Mouse (Mus musculus) midbrain, embryonic 15.5 days (tissue): ENCODE results near the gene Pias3. TPM values are rescaled to one million over a fixed set of nuclear protein-coding genes. Genes with fewer than 3 reads are reported as not detected.
"Not testable (repeated sequence)": the region's sequence is repeated elsewhere in the genome, so short reads cannot be mapped to it uniquely, and the experiment has no call there.

Experiments used
- ATAC-seq: fragments of 200-750 bp; cut with Nextera tagmentation; replicated peaks from 2 replicates; pipeline ENCODE4 v1.8.0; 2017; ENCODE audit warnings: moderate TSS enrichment
- H3K27ac ChIP-seq: fragments of 300-500 bp; sonication (generic); 2 replicates; pipeline ENCODE4 v1.5.1; 2015; ENCODE audit warnings: mild to moderate bottlenecking, inconsistent platforms
- H3K27me3 ChIP-seq: fragments of 300-500 bp; sonication (generic); replicated peaks from 2 replicates; pipeline ENCODE4 v1.6.1; 2015; ENCODE audit warnings: inconsistent platforms
- H3K36me3 ChIP-seq: fragments of 300-500 bp; sonication (generic); replicated peaks from 2 replicates; pipeline ENCODE4 v1.6.1; 2015; ENCODE audit warnings: inconsistent platforms
- H3K4me1 ChIP-seq: fragments of 300-500 bp; sonication (generic); 2 replicates; pipeline ENCODE4 v1.6.1; 2015; ENCODE audit warnings: inconsistent platforms
- H3K4me2 ChIP-seq: fragments of 300-500 bp; sonication (generic); 2 replicates; pipeline ENCODE4 v1.6.1; 2015; ENCODE audit warnings: inconsistent platforms, mild to moderate bottlenecking, moderate library complexity
- H3K4me3 ChIP-seq: fragments of 300-500 bp; sonication (generic); 2 replicates; pipeline ENCODE4 v1.5.1; 2015; ENCODE audit warnings: mild to moderate bottlenecking, inconsistent platforms
- H3K9ac ChIP-seq: fragments of 300-500 bp; sonication (generic); 2 replicates; pipeline ENCODE4 v1.6.1; 2015; ENCODE audit warnings: mild to moderate bottlenecking, inconsistent platforms
- H3K9me3 ChIP-seq: fragments of 300-500 bp; sonication (generic); 2 replicates; pipeline ENCODE4 v1.6.1; 2016; ENCODE audit warnings: inconsistent platforms
- WGBS: fragments of 180-500 bp; shearing (Covaris S2); methylation state at CpG from one replicate; pipeline ENCODE4 v1.1.7; 2015; ENCODE audit warnings: mixed read lengths; 5-methylcytosine and 5-hydroxymethylcytosine counted together
- polyA plus RNA-seq: library from polyadenylated mRNA; unstranded; fragments of >200 nt; fragmentation: Nextera tagmentation; extraction: Ambion mirVana; gene quantifications from 2 replicates; pipeline ENCODE4 v1.2.1, GENCODE M21; 2015

The Pias3 gene
- 37.8 and 38.7 TPM in 2 replicates for polyA plus RNA-seq

DNA sequence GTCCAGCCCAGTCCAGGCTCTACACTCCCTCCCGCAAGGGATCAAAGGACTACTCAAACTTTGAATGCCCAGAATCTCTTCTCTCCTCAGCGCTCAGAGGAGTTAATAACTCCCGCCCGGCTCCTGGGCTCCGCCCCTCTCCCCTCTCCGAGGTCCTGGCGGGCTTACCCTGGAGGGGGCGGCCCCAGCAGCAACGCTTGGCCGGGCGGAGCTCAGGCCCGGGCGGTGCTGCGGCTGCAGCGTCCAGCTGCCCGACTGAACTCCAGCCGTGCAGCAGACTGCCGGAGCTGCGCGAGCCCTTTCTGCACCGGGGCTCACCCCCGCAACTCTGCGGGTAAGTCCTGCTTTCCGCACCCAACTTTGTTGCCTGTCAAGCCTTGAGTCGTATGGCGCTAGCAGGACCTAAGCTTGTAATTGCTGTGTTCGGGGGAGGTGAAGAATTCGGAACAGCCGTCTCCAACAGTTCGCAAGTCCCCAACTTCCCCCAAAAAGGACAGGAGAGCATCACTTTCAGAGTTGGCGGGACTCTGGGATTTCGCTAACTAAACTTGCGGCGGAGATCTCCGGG lies at the start of gene Pias3:
TSS of gene Pias3 (plus strand) at position 187 of the 568 bp plus-strand sequence.
- Histone ChIP-seq H3K27ac (peak within 1 kb of the TSS; percentile 91), H3K4me3 (peak within 1 kb of the TSS; percentile 92), H3K36me3 (no peaks in the 10 kb centered on the region), H3K9ac (peak within 1 kb of the TSS; percentile 89), H3K4me1 (peaks cover 19% of the 10 kb centered on the region), H3K4me2 (peak within 1 kb of the TSS; percentile 90), H3K9me3 (no peaks in the 10 kb centered on the region), H3K27me3 (no peaks in the 10 kb centered on the region)
- peak; percentile 67 for ATAC-seq
- 2% methylated on average over 33 of the region's 35 CpGs for WGBS

DNA sequence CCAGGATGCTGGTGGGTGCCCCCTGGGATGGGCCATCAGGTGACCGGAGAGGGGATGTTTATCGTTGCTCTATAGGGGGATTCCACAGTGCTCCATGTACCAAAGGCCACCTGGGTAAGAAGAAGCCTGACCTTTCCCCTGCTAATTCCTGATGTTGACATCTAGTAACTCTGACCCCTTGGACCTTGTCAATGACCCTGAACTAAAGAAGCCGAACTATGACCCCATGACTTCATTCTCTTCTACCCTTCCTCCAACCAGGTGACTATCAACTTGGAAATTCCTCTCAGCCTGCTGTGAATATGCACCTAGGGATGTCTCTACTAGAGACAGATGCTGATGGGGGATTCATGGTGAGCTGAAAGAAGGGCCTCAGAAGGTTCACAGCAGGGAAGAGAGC lies 48.8 kb upstream of the Pias3 start:
- H3K9ac ChIP-seq: no peak overlapping the region
- H3K27ac ChIP-seq: no peak overlapping the region
- H3K4me1 ChIP-seq: no peaks in the 10 kb centered on the region
- peaks cover 12% of the 10 kb centered on the region for H3K36me3 ChIP-seq
- no peaks in the 10 kb centered on the region for H3K9me3 ChIP-seq
- no peak overlapping the region for H3K4me2 ChIP-seq
- ATAC-seq: no peak
- 83% methylated on average over 3 of the region's 3 CpGs for WGBS
- no peak overlapping the region for H3K4me3 ChIP-seq
- H3K27me3 ChIP-seq: no peaks in the 10 kb centered on the region

DNA sequence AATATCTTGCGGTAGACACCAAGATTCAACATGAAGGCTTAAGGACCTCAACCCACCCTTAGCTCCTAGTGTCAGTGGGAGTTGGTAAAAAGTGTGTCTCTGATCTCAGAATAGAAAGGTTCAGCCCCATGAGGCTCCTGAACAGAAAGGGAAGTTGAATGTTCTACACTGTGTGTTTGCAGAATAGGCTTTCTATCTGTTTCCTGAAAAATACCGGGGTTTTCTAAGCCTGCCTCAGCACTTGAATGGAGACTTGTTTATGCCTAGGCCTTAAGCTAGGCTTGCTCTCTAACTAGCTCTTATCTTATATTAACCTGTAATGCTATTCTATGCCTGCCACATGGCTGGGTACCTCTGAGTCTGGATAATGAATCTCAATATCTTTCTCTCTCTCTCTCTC lies 35.3 kb upstream of the Pias3 start:
- no peak for ATAC-seq
- no peak overlapping the region for H3K4me2 ChIP-seq
- peaks cover 15% of the 10 kb centered on the region; the same call in 1 of the 2 replicates for H3K4me1 ChIP-seq
- WGBS: 94% methylated on average over 2 of the region's 2 CpGs
- H3K4me3 ChIP-seq: no peak overlapping the region
- H3K27me3 ChIP-seq: no peaks in the 10 kb centered on the region
- H3K27ac ChIP-seq: no peak overlapping the region
- no peak overlapping the region for H3K9ac ChIP-seq
- no peaks in the 10 kb centered on the region for H3K36me3 ChIP-seq
- no peaks in the 10 kb centered on the region for H3K9me3 ChIP-seq

DNA sequence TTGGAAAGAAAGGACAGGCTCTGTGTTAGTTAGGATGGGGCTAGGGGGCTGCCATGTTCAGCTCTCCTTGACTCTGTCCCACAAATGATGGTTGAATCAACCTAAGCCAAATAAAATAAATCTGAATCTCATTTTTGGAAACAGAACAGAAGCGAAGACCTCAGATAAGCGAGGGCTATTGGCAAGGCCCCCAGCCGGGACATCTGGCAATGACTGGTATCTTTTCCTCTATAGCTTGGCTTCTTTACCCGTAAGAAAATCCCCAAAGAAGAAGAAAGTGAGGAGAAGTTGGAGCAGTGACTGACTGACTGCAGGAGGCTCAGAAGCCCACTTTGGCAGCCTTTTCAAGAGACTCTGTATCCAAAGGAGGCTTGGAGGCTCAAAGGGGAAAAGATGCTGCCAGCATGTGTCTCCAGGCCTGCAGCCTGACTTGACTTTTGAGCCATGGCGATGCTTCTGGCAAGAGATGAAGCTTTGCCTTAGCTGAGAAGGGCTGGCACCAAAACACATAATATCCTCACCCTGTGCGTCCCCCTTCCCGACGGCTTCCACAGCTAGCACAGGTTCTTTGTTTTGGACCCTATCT lies 33.4 kb upstream of the Pias3 start:
- no peaks in the 10 kb centered on the region for H3K36me3 ChIP-seq

DNA sequence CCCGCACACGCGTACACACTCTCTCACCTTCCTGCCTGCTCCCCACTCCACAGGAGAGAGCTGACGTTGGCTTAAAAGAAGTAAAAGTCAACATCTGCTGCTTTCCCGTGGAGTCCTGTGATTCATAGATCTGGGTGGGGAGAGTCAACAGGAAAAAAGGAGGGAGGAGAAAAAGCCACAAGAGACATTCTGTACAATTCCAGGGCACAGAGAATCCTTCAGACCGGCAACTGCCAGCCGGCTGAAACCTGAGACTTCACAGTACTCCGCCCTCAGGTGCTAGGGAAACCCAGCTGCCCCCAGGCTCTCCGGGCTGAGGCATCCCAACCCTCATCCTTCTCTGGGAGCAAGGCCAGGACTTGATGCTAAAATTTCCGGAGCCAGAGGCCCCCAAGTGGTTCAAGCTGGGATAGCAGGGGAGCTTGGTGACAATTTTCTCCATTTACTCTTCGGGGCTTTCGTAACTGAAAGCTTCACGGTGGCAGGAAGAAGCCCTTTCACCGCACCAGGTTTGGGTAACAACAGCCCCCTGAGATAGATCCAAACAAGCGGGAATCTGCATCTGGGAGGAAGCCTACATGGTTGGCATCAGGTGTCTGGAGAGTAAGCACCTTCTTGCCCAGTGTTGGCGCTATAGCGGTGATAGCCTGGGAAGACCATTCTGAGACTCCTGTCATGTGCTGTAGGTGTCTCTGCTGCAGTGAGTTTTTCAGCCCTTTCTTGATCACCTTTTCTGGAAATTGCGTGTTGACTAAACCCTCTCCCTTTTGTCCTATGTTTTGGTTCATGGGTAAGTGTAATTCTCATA lies 32.5 kb upstream of the Pias3 start:
- Histone ChIP-seq H3K27ac (peak overlapping the region; percentile 77), H3K9me3 (no peaks in the 10 kb centered on the region), H3K4me2 (peak overlapping the region; percentile 70), H3K36me3 (no peaks in the 10 kb centered on the region), H3K27me3 (no peaks in the 10 kb centered on the region), H3K9ac (peak overlapping the region; percentile 34; the same call in 1 of the 2 replicates), H3K4me3 (peak overlapping the region; percentile 38), H3K4me1 (peaks cover 15% of the 10 kb centered on the region; the same call in 1 of the 2 replicates)
- 7% methylated on average over 17 of the region's 18 CpGs for WGBS
- peak; percentile 87 for ATAC-seq

More for the DNA sequence above, 33.4 kb upstream of the Pias3 start:
- WGBS: 47% methylated on average over 8 of the region's 8 CpGs
- Histone ChIP-seq H3K4me3 (peak overlapping the region; percentile 38; the same call in 1 of the 2 replicates), H3K4me2 (peak overlapping the region; percentile 70), H3K9me3 (no peaks in the 10 kb centered on the region), H3K27me3 (no peaks in the 10 kb centered on the region), H3K27ac (peak overlapping the region; percentile 77; the same call in 1 of the 2 replicates), H3K9ac (peak overlapping the region; percentile 34; the same call in 1 of the 2 replicates), H3K4me1 (peaks cover 15% of the 10 kb centered on the region; the same call in 1 of the 2 replicates)
- ATAC-seq: peak; percentile 3; the same call in 1 of the 2 replicates

DNA sequence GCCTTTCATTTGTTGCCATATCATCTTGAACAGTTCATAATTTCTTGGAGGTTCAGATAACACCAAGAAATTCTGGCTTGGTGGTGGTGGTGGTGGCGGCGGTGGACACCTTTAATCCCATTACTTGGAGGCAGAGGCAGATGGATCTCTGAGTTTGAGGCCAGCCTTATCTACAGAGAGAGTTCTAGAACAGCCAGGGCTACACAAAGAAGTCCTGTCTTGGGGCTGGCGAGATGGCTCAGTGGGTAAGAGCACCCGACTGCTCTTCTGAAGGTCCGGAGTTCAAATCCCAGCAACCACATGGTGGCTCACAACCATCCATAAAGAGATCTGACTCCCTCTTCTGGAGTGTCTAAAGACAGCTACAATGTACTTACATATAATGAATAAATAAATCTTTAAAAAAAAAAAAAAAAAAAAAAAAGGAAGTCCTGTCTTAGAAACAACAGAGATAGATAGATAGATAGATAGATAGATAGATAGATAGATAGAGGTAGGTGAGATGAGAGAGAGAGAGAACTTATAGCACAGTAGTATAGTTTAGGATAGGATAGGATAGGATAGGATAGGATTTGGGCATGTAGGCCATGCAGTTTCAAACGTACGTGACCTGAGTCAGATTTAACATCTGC lies 30.3 kb upstream of the Pias3 start:
- H3K9ac ChIP-seq, H3K27me3 ChIP-seq, H3K27ac ChIP-seq, H3K4me3 ChIP-seq, H3K4me2 ChIP-seq, H3K9me3 ChIP-seq, ATAC-seq, H3K36me3 ChIP-seq: not testable (repeated sequence)
- H3K4me1 ChIP-seq: peaks cover 20% of the 10 kb centered on the region
- 93% methylated on average over 7 of the region's 7 CpGs for WGBS

DNA sequence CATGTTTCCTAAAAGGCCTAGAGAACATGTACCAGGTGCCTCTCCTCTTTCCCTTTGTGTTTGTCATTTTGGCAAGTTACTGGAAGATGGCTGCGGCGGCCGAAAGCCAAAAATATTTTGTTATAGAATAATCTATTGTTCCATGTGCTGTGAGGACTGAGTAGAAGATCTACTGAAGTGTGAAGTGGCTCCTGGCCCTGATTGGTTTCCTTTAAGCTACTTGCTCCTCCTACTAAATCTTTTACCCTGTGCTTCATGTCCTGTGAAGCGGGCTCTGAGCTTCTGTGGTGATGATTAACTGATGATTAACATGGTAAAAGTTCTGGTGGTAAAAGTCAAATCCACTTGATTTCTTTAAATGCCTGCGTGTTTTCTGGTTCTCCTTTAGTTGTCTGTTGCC lies 29.3 kb upstream of the Pias3 start:
- Histone ChIP-seq H3K4me2 (no peak overlapping the region), H3K9me3 (no peaks in the 10 kb centered on the region), H3K27ac (no peak overlapping the region), H3K36me3 (no peaks in the 10 kb centered on the region), H3K27me3 (peaks cover 2% of the 10 kb centered on the region; the same call in 1 of the 2 replicates), H3K4me3 (no peak overlapping the region), H3K4me1 (peaks cover 20% of the 10 kb centered on the region), H3K9ac (no peak overlapping the region)
- no peak for ATAC-seq
- WGBS: 92% methylated on average over 5 of the region's 5 CpGs

DNA sequence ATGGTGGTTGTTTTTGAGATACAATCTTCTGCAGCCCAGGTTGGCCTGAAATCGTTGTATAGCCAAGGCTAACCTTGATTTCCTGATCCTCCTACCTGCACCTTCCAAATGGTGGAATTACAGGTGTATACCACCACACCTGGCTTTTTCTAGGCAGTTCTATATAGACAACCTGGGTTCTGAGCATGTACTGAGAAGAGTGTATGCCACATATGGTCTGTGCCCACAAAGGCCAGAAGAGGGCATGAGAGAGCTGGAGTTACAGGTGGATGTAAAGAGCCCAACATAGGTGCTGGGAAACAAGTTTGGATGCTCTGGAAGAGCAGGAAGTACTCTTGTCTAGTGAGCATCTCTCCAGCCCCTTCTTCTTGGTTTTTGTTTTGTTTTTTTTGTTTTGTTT lies 28.9 kb upstream of the Pias3 start:
- 30% methylated on average over 1 of the region's 1 CpGs for WGBS
- Histone ChIP-seq H3K4me3 (no peak overlapping the region), H3K4me1 (peaks cover 20% of the 10 kb centered on the region), H3K36me3 (no peaks in the 10 kb centered on the region), H3K27ac (no peak overlapping the region), H3K4me2 (no peak overlapping the region), H3K9ac (no peak overlapping the region), H3K27me3 (peaks cover 2% of the 10 kb centered on the region; the same call in 1 of the 2 replicates), H3K9me3 (no peaks in the 10 kb centered on the region)
- ATAC-seq: no peak

DNA sequence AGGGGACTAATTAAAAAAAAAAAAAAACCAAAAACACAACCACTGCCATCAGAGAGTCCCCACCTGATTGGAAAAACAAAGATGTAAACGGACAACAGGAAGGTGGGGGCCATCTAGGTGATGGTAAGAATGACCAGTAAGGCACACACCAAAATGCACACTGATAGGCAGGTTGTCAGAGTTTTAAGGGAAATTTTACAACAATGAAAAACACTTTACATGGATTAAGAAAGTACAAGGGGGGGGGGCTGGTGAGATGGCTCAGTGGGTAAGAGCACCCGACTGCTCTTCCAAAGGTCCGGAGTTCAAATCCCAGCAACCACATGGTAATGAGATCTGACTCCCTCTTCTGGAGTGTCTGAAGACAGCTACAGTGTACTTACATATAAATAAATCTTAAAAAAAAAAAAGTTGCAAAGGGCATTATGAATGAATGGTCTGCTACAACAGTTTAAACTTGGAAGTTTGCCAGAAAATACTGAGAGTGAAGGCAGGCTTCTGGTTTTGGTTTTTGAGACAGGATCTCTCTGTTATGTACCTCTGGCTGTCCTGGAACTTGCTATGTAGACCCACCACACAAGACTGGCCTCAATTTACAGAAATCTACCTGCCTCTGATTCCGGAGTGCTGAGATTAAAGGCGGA lies 27.6 kb upstream of the Pias3 start:
- Histone ChIP-seq H3K9me3 (no peaks in the 10 kb centered on the region), H3K36me3 (no peaks in the 10 kb centered on the region), H3K4me1 (peaks cover 11% of the 10 kb centered on the region; the same call in 1 of the 2 replicates), H3K9ac (no peak overlapping the region), H3K27me3 (peaks cover 2% of the 10 kb centered on the region; the same call in 1 of the 2 replicates), H3K4me3 (no peak overlapping the region), H3K4me2 (no peak overlapping the region), H3K27ac (no peak overlapping the region)
- no peak for ATAC-seq
- WGBS: 94% methylated on average over 5 of the region's 5 CpGs

DNA sequence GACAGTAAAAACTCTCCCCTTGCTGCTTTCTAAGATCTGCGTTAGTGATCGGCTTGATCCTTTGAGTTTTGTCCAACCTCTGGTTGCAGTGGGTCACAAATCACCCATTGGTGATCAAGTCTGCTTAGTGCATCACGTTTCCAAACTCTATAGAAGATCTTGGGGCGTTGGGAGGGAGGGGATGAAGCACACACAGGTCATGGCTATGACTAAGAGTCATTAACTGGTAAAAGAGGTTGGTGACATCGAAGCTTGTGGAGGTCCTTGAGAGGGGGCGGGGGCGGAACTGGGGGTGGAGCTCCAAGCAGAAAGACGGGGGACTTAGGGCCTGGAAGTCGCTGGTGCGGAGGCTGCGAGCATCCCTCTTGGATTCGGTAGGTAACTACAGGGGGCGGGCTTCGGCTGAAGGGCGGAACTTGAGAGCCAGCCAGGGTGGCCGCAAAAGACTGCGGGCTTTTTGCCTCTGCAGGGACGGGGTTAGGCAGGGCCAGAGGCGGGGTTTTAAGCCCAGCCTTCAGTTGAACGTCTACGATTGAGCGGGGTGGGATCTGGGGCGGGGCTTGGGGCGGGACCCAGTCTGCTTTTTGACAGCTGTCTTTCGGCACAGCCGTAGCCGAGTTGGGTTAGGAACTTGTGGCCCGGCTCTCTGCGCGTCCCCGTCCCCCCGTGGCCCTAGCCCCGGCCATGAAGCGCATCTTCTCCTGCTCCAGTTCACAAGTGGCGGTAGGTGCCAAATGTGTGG lies 26.3 kb upstream of the Pias3 start, which contains the start of gene Ankrd35:
TSS of gene Ankrd35 (plus strand) at position 405 of the 742 bp plus-strand sequence.
- no peak within 1 kb of the TSS for H3K27ac ChIP-seq
- H3K4me3 ChIP-seq: peak within 1 kb of the TSS; percentile 47
- WGBS: 5% methylated on average over 35 of the region's 35 CpGs
- peaks cover 2% of the 10 kb centered on the region; the same call in 1 of the 2 replicates for H3K27me3 ChIP-seq
- H3K4me1 ChIP-seq: peaks cover 5% of the 10 kb centered on the region; the same call in 1 of the 2 replicates
- peak; percentile 94 for ATAC-seq
- H3K9me3 ChIP-seq: no peaks in the 10 kb centered on the region
- no peaks in the 10 kb centered on the region for H3K36me3 ChIP-seq
- H3K4me2 ChIP-seq: peak within 1 kb of the TSS; percentile 58
- peak within 1 kb of the TSS; percentile 34 for H3K9ac ChIP-seq

DNA sequence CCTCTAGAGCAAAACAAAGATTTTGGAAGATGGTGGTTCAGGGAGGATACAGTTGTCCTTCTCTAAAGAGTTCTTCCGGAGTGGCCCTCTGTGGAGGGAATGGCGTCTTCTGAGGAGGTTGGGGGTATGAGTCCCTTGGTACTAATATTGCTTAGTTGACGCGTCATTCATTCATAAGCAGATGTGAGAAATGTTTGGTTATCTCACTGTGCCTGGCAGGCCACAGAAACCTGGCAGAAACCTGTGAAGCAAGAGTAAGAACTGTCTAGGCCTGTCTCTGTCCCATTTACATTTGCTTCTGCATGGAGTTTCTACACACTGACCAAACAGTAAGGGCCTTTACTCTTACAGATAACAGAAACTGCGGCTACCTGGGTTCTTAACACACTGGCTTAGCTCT lies 24.7 kb upstream of the Pias3 start:
- WGBS: 93% methylated on average over 5 of the region's 5 CpGs
- no peak overlapping the region for H3K9ac ChIP-seq
- H3K9me3 ChIP-seq: no peaks in the 10 kb centered on the region
- H3K4me3 ChIP-seq: no peak overlapping the region
- peaks cover 5% of the 10 kb centered on the region; the same call in 1 of the 2 replicates for H3K4me1 ChIP-seq
- no peaks in the 10 kb centered on the region for H3K36me3 ChIP-seq
- H3K27ac ChIP-seq: no peak overlapping the region
- peaks cover 2% of the 10 kb centered on the region; the same call in 1 of the 2 replicates for H3K27me3 ChIP-seq
- no peak for ATAC-seq
- no peak overlapping the region for H3K4me2 ChIP-seq
